Mouse (Mus musculus): ENCODE measurements around the gene Thada. TPM values are rescaled to one million over a fixed set of nuclear protein-coding genes. Genes with fewer than 3 reads are reported as not detected.

Thada gene
- polyA plus RNA-seq, 1 experiment, result 2.2 TPM

DNA sequence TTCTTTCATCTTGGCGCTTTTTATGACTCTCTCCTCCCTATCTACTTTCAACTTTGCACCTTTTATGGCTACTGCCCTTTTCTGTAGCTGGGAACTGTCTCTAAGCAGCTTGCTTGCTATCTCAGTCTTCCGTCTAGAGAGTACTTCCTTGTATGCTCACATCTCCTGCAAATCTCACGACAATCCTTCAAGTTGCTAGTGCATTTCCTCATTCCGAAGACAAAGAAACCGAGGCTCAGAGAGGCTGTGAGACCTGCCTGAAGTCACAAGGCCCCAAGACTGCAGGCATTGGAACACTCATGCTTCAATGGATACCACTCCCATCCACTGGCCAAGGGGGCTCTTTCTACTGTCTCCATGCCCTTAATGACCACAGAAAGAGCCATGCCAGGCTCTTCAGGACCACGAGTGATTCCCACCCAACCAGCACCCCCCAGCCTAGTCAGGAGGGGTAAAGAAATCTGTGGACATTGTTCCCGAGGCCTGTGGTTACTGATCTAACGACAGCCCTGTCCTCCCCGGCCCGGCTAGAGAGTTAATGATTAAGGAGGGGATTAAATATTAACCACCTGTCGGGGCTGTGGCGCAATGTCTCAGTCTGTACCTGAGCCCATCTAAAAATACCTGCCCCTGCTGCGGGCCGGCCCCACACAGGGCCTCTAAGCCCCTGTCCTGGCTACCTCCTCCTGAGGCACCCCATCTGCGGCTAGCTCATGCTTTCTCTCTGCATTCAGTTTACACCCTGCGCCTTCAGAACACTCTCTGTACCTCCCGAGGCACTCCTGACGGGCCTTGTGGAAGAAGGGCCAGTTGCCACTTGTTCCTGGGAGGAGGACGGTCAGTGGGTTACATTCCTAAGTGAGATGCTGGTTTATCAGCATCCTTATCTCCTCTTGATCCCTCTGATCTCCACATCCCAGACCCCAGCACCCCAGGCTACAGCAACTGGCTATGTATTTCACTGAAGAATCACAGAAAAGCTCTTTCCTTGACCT is 309.0 kb downstream of the Thada start:
- TF ChIP-seq GATA1 (IDR thresholded peaks at IDR 0.05; ENCODE audit: low read length), result no peak

DNA sequence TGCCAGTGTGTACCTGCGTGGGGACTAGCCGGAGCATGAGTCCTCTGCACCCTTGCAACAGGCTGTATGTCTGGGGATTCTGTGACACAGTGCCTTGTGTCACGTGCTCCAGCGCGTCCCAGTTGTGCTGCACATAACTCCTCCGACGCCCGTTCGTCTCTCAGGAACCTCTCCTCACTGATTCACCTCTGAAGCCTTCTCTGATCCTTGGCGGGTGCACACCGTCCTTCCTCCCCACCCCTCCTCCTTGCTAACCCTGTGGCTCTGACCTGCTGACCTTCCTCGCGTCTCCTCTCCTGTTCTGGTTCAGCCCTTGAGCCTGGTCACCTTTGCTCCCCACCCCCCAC is 309.8 kb downstream of the Thada start:
- TF ChIP-seq GATA1 (IDR thresholded peaks at IDR 0.05; ENCODE audit: low read length), result no peak

DNA sequence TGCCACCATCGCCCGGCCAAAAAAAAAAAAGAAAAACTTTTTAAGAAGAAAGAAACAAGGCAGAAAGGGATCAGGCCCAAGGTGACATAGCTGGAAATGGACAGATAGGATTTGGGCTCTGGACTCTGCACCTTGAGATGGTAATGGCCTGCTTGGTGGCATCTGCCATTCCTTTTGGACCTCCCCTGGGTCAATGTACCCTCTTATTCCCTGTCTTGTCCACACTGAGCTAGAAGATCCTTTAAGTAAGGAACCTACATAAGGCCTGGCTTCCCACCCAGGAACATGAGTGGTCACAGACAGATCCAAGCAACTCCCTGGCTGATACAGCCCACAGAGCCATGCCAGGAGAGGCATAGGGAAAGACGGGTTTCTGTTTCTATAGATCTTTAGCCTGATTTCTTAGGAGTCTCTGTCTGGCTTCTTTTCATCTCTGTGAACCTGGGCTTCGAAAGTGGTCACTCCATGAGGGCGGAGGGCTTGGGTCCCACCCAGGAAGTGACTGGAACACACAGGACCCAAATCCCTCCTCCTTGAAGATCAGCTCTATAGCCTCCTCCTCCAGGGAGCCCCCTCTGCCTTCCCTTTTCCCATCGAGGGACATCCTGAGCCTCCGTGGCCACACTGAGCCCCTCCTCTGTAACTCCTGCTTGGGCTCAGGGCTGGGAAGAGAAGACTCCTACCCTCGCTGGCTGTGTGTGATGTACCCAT is 310.3 kb downstream of the Thada start:
- no peak for TF ChIP-seq GATA1 (IDR thresholded peaks at IDR 0.05; ENCODE audit: low read length)

DNA sequence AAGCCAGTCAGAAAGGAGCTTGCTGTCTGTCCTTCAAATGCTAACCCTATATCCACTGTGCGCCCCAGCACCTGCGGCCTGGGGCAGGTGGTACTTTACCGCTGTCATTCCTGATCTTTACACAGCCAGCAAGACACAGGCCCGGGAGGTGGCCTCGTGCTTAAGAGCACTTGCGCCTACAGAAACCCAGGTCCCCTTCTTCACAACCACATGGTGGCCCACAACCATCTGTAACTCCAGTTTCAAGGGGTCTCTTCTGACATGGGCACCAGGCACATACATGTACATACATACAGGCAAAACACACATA is 311.0 kb downstream of the Thada start:
- no peak for TF ChIP-seq GATA1 (IDR thresholded peaks at IDR 0.05; ENCODE audit: low read length)

DNA sequence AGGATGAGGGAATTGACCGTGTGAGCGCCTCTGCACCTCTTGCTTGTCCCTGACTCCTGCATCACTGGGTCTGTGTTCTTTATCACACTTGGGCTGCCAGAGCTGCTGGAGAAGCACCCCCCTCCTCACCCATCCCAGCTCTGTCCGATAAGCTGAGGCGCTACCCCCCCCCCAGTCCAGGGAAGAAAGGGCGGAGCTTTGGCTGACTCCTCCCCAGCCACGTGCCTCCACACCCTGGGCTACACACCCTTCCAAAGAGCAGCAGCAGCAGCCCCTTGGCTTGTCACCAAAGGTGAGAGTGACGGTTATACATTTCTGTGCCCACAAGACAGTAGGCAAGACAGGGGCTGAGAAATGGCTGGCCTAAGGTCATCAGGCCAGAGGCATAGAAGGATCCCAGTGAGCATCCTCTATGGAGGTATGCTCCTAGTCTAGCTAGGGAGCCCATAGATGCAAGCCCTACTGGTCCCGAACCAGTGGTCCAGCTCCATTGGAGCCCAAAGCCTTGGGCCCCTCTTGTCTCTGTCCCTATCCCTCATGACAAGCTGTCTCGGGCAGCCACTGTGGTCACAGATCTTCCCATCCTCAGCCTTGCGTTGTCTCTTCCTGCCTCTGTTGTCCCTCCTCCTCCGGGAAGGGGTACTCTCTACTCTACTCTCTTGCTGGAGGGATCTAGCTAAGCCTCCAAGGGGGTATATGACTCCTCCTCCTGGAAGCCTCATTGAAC is 311.5 kb downstream of the Thada start:
- no peak for TF ChIP-seq GATA1 (IDR thresholded peaks at IDR 0.05; ENCODE audit: low read length)

DNA sequence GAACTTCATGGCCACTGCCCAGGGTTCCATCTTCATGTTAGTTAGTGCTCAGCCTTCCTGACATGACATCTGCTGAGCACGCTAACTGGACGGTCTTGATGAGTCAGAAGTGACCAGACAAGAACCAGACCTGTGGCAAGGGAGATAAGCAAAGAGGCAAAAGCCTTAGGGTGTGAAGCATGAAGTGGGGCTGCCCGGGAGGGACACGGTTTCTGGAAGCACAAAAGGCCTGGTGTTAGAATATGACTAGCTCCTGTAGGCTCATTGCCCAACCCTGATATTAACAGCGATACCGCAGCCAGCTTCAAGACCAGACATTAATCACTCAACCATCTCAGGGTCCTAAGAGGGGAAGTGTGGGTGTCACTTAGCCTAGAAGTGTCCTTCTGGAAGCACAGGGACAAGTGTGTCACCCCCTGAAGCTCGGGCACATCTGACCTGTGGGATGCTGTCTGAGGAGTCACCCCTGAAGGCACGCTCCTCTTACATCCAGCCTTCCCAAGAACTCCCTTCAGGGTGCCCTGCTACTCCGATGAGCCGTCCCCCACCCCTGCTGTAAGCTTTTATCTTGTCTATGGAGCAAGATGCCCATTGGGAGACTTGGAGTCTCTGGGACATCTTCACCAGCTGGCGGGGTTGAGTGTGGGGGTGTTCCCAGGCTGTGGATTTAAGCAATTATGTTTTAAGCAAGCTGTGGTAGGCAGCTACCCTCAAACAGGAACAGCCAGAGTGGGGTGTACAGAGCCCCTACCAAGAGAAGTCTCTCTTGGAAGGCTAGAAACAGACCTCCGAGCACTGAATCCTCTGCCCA is 312.8 kb downstream of the Thada start:
- TF ChIP-seq GATA1 (IDR thresholded peaks at IDR 0.05; ENCODE audit: low read length), result no peak

DNA sequence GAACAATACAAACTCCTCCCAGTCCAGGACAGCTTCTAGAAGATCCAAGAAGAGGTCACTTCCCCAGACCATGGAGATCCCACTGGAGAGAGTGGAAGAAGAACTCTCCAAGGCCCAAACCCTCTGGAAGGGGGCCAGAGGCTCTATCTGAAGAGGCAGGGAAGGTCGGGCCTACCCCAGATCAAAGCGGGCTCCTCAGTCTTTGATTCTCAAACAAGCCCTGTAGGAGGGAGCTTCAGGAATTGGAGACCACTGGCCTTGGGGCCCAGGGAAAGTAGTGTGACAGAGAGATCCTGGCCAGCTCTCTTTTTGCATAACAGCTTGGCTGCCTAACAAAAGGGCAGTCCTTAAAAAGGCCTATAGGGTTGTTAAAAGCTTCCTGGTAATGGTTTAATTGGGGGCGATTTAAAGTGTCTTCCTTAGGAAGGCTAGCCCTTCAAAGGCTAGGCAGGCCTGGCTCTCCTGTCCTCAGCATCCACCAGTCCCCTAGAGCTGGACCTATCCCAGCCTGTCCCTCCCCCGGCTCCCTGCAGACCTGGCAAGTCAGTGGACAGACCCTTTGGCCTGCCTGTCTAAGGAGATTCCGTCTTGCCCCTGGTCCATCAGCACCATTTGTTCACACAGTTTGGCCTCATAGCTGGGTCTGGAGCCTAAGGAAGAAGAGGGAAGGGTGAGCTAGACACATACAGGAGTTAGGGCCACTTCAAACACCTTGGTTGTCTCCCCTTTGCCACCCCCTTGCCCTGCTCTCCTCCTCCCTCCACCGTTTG is 313.6 kb downstream of the Thada start:
- TF ChIP-seq GATA1 (IDR thresholded peaks at IDR 0.05; ENCODE audit: low read length), result no peak

DNA sequence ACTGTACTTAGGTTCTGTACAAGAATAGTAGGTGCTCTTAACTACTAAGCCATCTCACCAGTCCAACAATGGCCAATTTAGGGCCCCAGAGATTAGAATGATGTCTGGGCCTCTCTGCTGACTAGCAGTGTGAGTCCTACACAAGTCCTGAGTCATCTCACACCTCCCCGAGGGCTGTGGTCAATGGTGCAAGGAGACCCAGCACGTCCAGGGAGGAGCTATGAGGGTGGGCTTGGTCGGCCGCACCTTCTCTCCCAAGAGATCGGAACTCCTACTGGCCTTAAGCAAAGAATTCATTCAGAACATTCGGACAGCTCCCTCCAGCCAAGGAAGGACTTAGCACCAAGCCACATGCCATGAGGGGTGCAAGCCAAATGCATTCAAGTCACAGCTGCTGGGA is 314.7 kb downstream of the Thada start:
- no peak for TF ChIP-seq GATA1 (IDR thresholded peaks at IDR 0.05; ENCODE audit: low read length)

DNA sequence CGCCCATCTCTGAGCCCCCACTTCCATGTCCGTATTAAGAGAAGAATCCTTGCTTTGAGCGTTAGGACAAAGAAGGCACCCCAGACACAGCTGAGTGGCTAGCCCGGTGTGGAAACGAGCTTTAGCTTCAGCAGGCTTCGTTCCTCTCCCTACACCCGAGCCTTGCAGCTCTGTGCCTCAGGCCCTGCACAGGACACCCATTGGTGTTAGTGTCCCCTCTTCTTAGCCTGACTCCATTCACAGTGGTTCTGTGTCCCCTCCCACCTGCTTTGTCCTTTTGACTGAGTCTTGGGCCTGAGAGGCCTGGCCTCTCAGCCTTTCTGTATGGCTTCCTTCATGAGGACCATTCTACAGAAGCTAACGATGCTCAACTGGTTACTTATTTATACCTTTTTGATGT is 315.7 kb downstream of the Thada start:
- TF ChIP-seq GATA1 (IDR thresholded peaks at IDR 0.05; ENCODE audit: low read length), result no peak

DNA sequence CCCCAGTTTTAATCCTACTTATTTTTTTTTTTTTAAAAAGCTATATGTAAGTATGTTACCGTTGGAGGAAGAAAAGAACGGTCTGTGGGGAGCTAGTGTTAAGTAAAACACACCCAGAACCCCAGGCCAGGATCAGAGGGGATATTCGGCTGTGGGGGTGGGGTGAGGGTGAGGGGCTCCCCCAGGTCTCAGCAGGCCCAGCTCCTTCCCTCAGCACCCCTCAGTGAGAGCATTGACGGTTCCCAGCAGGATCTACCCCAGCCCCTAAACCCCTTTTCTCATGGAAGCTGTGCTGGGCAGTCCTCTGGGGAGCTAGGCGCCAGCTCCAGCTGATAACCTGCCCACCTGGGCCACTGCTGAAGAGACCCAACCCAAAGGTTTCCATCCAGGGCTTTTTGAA is 316.4 kb downstream of the Thada start:
- TF ChIP-seq GATA1 (IDR thresholded peaks at IDR 0.05; ENCODE audit: low read length), result no peak

DNA sequence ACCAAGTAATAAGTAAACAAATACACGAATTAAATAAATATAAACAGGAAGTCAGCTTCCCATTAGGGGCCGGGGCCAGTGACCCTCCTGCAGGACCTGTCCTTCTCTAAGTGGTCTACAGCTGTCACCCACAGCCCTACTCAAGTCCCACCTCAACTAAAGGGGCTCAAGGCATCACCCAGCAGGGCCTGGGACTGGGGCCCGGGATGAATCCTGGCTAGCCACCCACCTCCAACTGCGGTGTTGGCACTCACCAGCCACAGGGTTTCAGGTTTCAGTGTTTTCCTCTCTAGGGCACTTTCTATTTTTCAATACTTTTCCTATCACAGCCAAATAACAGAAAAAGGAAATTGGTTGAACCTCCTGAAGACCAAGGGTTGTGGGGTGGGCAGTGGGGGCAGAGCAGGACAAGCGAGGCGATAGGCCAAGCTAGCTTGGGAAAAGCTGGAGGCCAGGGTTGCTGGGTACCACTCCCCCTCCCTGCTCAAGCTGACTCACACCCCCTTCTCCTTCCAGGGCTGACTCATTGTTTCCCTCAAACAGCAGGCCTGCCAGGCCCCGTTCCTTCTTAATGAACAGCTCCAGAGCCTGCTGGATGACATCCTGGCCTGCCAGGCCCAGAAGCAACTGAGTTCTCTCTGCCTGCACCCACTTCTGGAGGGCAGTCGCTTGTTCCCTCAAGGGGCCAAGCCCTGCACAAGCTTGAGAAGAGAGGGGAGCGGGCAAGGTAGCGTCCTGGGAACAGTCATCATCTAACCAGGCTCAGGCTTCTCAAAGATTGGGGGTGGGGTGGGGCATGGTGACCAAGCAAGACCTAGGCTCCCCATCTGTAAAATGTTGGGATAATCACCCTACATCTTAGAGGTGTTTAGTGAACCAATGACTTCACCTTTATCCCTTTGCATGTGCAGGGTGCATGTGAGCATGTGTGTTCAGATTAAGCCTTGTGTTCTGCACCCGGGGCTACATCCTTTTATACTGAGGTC is 317.2 kb downstream of the Thada start:
- no peak for TF ChIP-seq GATA1 (IDR thresholded peaks at IDR 0.05; ENCODE audit: low read length)

DNA sequence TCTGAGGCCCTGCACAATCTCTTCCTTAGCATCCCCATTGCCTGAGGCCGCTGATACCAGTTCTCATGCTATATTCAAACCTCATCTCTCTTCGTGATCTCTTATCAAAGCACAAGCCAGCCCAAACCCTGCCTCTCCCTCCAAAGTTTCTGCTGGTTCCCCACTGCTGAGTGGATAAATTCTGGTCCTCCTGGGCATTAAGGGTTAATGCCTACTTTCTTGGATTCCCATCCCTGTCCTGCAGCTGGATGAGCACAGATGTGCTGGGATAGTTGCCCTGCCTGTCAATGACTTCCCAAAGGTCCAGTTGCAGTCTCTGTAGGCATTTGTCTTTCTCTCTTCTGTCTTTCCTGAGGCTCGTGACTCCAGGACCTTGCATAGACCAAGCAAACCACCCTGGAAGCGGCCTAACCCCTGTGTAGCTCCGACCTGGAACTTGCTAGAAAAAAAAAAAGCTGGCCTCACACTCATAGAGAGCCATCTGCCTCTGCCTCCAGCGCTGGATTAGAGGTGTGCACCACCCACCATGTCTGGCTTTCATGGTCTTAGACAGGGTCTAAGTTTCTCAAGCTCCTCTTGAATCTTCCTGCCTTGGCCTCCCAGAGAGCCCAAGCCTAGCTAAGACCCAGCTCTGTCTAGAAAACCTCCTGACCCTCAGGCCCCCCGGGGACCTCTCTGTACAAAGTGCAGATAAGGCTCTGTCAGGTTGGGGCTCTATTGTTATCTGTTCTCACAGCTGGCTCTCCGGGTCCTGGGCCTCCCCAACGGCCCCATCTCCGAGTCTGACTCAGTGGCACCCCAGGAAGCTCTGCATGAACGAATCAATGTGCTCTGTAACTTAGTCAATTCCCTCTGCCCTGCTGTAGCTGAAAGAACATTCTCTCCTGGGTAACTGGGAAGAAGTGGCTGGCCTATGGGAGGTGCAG is 318.6 kb downstream of the Thada start:
- peak; percentile 23 for TF ChIP-seq GATA1 (IDR thresholded peaks at IDR 0.05; ENCODE audit: low read length)

Measured in G1E-ER4 (cell line).